Comparison of ENCODE assay signal across 8 mouse cellular contexts in the genomic region with DNA sequence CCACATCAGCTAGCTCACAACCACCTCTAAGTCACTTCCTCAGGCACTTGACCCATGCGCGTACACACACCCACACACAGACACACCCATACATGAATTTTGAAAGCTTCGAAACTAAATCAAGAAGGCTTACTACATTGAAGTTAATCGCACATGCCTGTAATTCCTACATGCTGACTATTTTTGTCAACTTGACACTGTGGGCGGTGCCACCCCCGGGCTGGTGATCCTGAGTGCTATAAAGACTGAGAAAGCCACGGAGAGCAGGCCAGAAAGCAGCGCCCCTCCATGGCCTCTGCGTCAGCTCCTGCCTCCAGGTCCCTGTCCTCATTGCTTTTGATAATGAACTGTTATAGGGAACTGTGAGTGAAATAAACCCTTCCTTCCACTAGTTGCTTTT. TPM values are rescaled to one million over a fixed set of nuclear protein-coding genes. Genes with fewer than 3 reads are reported as not detected.
DNase-seq lines count a peak whose midpoint lies in the region; ATAC-seq lines count a peak whose summit lies in the region.

No protein-coding gene starts in this region.

- no peak for ATAC-seq in embryonic facial prominence, embryonic 13.5 days (ENCODE audit: insufficient number of reproducible peaks, insufficient read depth, low FRiP score, low TSS enrichment, low read depth)

- H3K27me3 ChIP-seq in embryonic facial prominence, embryonic 13.5 days, result no peaks in the 10 kb centered on the region

- peak overlapping the region; percentile 79 for H3K4me2 ChIP-seq in embryonic facial prominence, embryonic 13.5 days

- H3K36me3 ChIP-seq in embryonic facial prominence, embryonic 13.5 days, result peaks cover 8% of the 10 kb centered on the region

- DNase-seq in adrenal gland, adult 18-20 months (ENCODE audit: low spot score in 2 of 2), result peak; percentile 41 to 44
- no peak for DNase-seq in adrenal gland, adult 8-10 months
- DNase-seq in Muller cell, postnatal 12 days (ENCODE audit: inconsistent ontology term), result peak; percentile 91
- peak; percentile 20 to 52 for DNase-seq in heart, postnatal 36 days
- peak; percentile 7 to 8 for DNase-seq in layer of hippocampus, postnatal 36 days
- DNase-seq in mesoderm, embryonic 11.5 days (ENCODE audit: low read depth, low spot score), result peak; percentile 28
- peak; percentile 62 for DNase-seq in testis, postnatal 10 days (ENCODE audit: low spot score)

- H3K4me1 ChIP-seq in embryonic facial prominence, embryonic 13.5 days, result peaks cover 25% of the 10 kb centered on the region

- H3K9ac ChIP-seq in embryonic facial prominence, embryonic 13.5 days, result peak overlapping the region; percentile 71; the same call in 1 of the 2 replicates

- WGBS in embryonic facial prominence, embryonic 13.5 days, result 33% methylated on average over 9 of the region's 9 CpGs

- no peaks in the 10 kb centered on the region for H3K9me3 ChIP-seq in embryonic facial prominence, embryonic 13.5 days

- H3K4me3 ChIP-seq in embryonic facial prominence, embryonic 13.5 days, result peak overlapping the region; percentile 61

- intact Hi-C loops in heart, postnatal 36 days (cut with DNase I), result loop anchor here (5.0 kb wide), 1 partner anchor 39 kb away; no protein-coding TSS in a partner anchor

- H3K27ac ChIP-seq in embryonic facial prominence, embryonic 13.5 days, result no peak overlapping the region

RNA-seq across cellular contexts. Expression of a gene that starts 23.7 kb away (rescaled TPM):
- total RNA-seq in adrenal gland, adult 18-20 months (2021), result 100 to 1,000 TPM in 1 of 2 experiments, 10 to 100 TPM in 1; 39.0 to 120 TPM
- 100 to 1,000 TPM in 1 of 4 experiments, 10 to 100 TPM in 3; 38.3 to 144 (median 66.5) TPM for total RNA-seq in adrenal gland, adult 8-10 months (2022)
- 75.1 and 98.9 TPM in 2 replicates for polyA plus RNA-seq in embryonic facial prominence, embryonic 13.5 days (2015; fragmentation: Nextera tagmentation; extraction: Ambion mirVana)
- total RNA-seq in heart, postnatal 36 days (2021), result 1 to 10 TPM; 4.2 to 6.2 TPM
- 100 to 1,000 TPM; 105 to 110 TPM for total RNA-seq in layer of hippocampus, postnatal 36 days (2021)

Comparison
In these comparisons a context has a peak if more than half of its experiments do, and no peak if none do; other contexts are left out.
1. RNA of a gene that starts 23.7 kb away (total RNA-seq): 39.0 to 120 TPM in adrenal gland, adult 18-20 months, 105 to 110 TPM in layer of hippocampus, postnatal 36 days and 38.3 to 144 TPM in adrenal gland, adult 8-10 months; 4.2 to 6.2 TPM in heart, postnatal 36 days; every median in the first group is over 4 times any median in the second.